Mouse (Mus musculus) hindbrain, embryonic 13.5 days (tissue): Measurements from ENCODE around the gene Milr1. TPM values are rescaled to one million over a fixed set of nuclear protein-coding genes. Genes with fewer than 3 reads are reported as not detected.
A peak's percentile ranks its signal among the peaks of the same experiment; 100 is the strongest.
"Not testable (repeated sequence)": the region's sequence is repeated elsewhere in the genome, so short reads cannot be mapped to it uniquely, and the experiment has no call there.

Experiments
- ATAC-seq: fragments of 200-750 bp; cut with Nextera tagmentation; 2 replicates; pipeline ENCODE4 v1.8.0; 2017; ENCODE audit warnings: moderate TSS enrichment; ENCODE audit not compliant: low FRiP score
- H3K27ac ChIP-seq: fragments of 300-500 bp; sonication (generic); 2 replicates; pipeline ENCODE4 v1.5.1; 2015; ENCODE audit warnings: inconsistent platforms, mild to moderate bottlenecking, moderate library complexity
- H3K27me3 ChIP-seq: fragments of 300-500 bp; sonication (generic); 2 replicates; pipeline ENCODE4 v1.6.1; 2015; ENCODE audit warnings: mild to moderate bottlenecking, inconsistent platforms
- H3K36me3 ChIP-seq: fragments of 300-500 bp; sonication (generic); 2 replicates; pipeline ENCODE4 v1.6.1; 2015; ENCODE audit warnings: mild to moderate bottlenecking, inconsistent platforms
- H3K4me1 ChIP-seq: fragments of 300-500 bp; sonication (generic); replicated peaks from 2 replicates; pipeline ENCODE4 v1.6.1; 2015; ENCODE audit warnings: inconsistent platforms
- H3K4me2 ChIP-seq: fragments of 300-500 bp; sonication (generic); 2 replicates; pipeline ENCODE4 v1.6.1; 2015; ENCODE audit warnings: inconsistent platforms, mild to moderate bottlenecking, moderate library complexity
- H3K4me3 ChIP-seq: fragments of 300-500 bp; sonication (generic); 2 replicates; pipeline ENCODE4 v1.5.1; 2015; ENCODE audit warnings: mild to moderate bottlenecking, inconsistent platforms
- H3K9ac ChIP-seq: fragments of 300-500 bp; sonication (generic); 2 replicates; pipeline ENCODE4 v1.6.1; 2015; ENCODE audit warnings: mild to moderate bottlenecking, inconsistent platforms
- H3K9me3 ChIP-seq: fragments of 300-500 bp; sonication (generic); 2 replicates; pipeline ENCODE4 v1.6.1; 2016; ENCODE audit warnings: inconsistent platforms
- WGBS: fragments of 180-500 bp; shearing (Covaris S2); methylation state at CpG from one replicate; pipeline ENCODE4 v1.1.7; 2015; 5-methylcytosine and 5-hydroxymethylcytosine counted together
- polyA plus RNA-seq: library from polyadenylated mRNA; unstranded; fragments of >200 nt; fragmentation: Nextera tagmentation; extraction: Ambion mirVana; gene quantifications from 2 replicates; pipeline ENCODE4 v1.2.1, GENCODE M21; 2015

Milr1 gene
- polyA plus RNA-seq, 1 experiment from 2014 or later = 1.3 TPM

DNA sequence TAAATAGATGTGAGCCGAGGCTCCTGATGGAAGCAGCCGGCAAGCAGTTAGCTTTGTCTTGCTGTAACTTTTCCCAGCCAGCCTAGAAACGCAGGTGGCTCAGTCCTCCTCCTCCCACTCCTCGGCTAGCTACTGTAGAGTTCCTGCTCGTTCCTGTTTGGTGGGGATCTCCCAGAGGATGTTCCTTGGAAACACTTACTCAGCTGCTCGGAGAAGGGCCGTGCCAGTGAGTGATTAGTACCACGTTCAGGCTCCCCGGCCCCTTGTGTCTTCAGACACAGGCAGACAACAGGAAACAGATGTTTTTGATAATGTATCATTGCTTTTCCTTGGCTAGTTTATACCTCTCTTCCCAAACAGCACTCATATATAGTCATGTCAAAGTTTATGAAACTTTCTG lies 44.7 kb downstream of the Milr1 start:
- 68% methylated on average over 9 of the region's 9 CpGs for WGBS
- no peaks in the 10 kb centered on the region for H3K9me3 ChIP-seq
- H3K36me3 ChIP-seq = peaks cover 75% of the 10 kb centered on the region
- no peaks in the 10 kb centered on the region for H3K27me3 ChIP-seq
- H3K27ac ChIP-seq = no peak overlapping the region
- no peak overlapping the region for H3K4me3 ChIP-seq
- peaks cover 8% of the 10 kb centered on the region for H3K4me1 ChIP-seq
- no peak for ATAC-seq
- no peak overlapping the region for H3K9ac ChIP-seq
- H3K4me2 ChIP-seq = no peak overlapping the region

DNA sequence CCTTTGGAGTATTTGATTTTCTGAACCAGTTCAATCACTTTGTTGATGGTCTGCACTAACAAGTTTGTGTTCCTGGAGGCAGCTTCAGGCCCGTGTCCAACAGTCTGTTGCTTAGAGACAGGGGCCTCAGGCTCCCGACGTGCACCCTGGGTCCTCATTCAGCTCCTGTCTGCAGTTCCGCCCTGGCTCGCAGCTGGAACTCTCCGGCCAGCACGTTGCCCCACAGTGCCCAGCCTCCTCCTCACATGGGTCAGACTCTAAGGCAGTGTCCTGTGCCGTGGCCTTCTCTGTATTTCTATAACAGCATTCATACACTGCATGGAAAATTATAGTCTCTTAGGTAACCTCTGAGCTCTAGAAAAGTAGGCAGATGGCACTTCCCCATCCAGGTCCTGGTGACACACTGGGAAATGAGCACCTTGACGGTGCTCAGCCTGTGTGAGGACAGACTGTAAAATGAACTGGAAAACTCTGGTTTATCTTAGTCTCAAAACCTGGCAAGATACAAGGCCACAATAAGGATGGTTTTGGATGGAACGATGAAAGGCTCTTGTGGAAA lies 51.1 kb downstream of the Milr1 start:
- 84% methylated on average over 10 of the region's 10 CpGs for WGBS
- Histone ChIP-seq H3K4me2 (no peak overlapping the region), H3K36me3 (peaks cover 85% of the 10 kb centered on the region), H3K4me1 (no peaks in the 10 kb centered on the region), H3K4me3 (no peak overlapping the region), H3K9me3 (no peaks in the 10 kb centered on the region), H3K9ac (no peak overlapping the region), H3K27ac (no peak overlapping the region), H3K27me3 (no peaks in the 10 kb centered on the region)
- ATAC-seq = no peak

DNA sequence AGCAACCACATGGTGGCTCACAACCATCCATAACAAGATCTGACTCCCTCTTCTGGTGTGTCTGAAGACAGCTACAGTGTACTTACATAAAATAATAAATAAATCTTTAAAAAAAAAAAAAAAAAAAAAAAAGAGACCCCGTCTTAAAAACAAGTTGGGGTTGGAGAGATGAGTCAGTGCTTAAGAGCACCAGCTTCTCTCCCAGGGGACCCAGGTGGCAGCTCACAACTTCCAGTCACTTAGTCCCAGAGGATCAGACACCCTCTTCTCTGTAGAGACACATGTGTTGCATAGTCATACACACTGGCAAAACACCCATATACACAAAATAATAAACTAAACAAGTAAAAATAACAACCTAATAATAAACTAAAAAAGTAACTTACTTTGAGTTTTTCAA lies 56.4 kb downstream of the Milr1 start:
- not testable (repeated sequence) for H3K27ac ChIP-seq, H3K9me3 ChIP-seq, ATAC-seq, H3K4me1 ChIP-seq, H3K9ac ChIP-seq, H3K4me2 ChIP-seq, H3K27me3 ChIP-seq, H3K4me3 ChIP-seq
- H3K36me3 ChIP-seq = peaks cover 72% of the 10 kb centered on the region
- WGBS = 100% methylated on average over 1 of the region's 1 CpGs

DNA sequence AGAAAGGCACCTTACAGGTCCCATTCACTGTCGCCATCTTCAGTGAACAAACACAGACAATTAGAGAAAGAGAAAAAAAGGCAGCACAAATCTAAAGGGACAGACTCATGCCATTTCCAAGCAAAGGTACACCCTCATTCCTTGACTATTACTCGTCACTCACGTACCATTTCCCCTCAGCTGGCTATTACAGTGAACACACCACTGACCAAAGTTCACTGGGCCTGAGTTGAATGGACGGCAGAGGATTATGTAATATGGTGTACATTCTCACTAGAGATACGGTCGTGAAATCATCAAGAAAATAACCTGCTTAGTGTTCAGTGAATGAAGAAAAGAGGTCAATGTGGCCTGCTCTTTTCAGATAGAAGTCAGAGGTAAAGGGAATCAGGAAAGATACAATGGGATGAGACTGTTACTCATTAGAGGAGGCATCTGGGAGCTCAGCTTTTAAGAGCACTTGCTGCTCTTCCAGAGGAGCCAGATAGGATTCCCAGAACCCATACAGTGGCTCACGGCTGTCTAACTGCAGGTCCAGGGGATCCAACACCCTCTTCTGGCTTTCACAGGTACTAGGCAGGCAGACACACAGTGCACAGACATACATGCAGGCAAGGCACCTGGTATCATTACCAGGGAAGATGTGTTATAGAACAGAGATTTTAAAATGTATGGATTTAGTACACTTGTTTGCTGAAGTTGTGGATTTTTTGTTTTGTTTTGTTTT lies 61.5 kb downstream of the Milr1 start:
- no peaks in the 10 kb centered on the region for H3K27me3 ChIP-seq
- no peak for ATAC-seq
- no peaks in the 10 kb centered on the region; the same call in 1 of the 2 replicates for H3K4me1 ChIP-seq
- no peak overlapping the region for H3K9ac ChIP-seq
- no peaks in the 10 kb centered on the region for H3K9me3 ChIP-seq
- H3K36me3 ChIP-seq = peaks cover 88% of the 10 kb centered on the region
- 93% methylated on average over 7 of the region's 7 CpGs for WGBS
- no peak overlapping the region for H3K4me3 ChIP-seq
- no peak overlapping the region for H3K4me2 ChIP-seq
- H3K27ac ChIP-seq = no peak overlapping the region

DNA sequence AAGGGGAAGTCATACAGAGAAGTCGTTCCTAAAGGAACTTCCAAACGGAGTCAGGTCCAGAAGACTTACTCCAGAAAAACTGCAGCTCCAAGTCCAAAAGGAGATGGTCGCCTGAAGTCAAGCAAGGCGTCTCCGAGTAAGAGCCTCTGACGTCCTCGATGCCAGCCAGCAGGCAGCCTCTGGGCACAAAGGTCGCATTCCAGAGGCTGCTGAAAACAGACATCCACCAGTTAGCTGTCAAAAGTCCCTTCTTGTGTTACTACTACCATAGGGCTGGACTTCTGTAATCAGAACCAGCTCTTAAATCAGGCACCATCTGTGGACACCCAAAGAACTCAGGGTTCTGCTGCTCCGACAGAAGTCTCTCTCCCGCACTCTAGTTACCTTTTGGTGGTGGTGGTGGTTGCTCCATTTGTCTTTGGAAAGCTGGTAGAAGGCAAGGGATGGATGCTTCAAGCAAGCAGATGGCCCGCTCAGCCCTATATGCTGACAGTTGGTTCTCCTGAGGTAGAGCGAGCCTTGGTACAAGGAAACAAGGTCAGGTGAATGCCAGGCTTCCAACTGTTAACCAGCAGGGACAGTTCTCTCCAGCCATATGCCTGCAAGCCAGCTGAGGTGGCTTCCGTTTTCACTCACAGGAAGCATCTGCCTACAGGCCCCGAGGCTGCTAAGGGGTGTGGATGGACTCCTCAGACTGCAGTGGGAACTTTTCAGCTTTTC lies 63.7 kb downstream of the Milr1 start:
- no peak overlapping the region for H3K9ac ChIP-seq
- no peaks in the 10 kb centered on the region for H3K27me3 ChIP-seq
- peaks cover 93% of the 10 kb centered on the region for H3K36me3 ChIP-seq
- no peak overlapping the region for H3K27ac ChIP-seq
- H3K9me3 ChIP-seq = no peaks in the 10 kb centered on the region
- H3K4me3 ChIP-seq = no peak overlapping the region
- no peak overlapping the region for H3K4me2 ChIP-seq
- peaks cover 13% of the 10 kb centered on the region for H3K4me1 ChIP-seq
- 78% methylated on average over 14 of the region's 14 CpGs for WGBS
- no peak for ATAC-seq

DNA sequence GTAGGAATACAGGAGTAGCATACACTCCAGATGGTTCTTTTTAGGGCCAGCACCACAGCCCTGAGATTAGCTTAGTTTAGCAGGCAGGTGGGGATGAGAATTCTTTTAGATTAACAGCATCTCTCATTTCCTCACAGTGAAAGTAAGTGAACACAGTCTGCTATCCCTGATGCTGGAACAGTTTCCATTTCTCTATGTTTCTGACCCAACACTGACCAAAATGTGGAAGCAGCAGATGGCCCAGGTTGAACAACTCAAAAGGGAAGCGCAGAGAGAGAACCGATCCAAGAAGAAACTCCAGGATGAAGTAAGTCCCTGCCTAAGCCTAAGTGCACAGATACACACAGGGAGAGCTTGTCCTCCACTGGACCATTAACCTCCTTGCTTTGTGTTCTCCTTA lies 64.3 kb downstream of the Milr1 start:
- no peak overlapping the region for H3K4me2 ChIP-seq
- H3K9ac ChIP-seq = no peak overlapping the region
- peaks cover 90% of the 10 kb centered on the region for H3K36me3 ChIP-seq
- H3K4me3 ChIP-seq = no peak overlapping the region
- 97% methylated on average over 2 of the region's 2 CpGs for WGBS
- H3K4me1 ChIP-seq = peaks cover 13% of the 10 kb centered on the region
- H3K9me3 ChIP-seq = no peaks in the 10 kb centered on the region
- no peak for ATAC-seq
- no peaks in the 10 kb centered on the region for H3K27me3 ChIP-seq
- H3K27ac ChIP-seq = no peak overlapping the region

DNA sequence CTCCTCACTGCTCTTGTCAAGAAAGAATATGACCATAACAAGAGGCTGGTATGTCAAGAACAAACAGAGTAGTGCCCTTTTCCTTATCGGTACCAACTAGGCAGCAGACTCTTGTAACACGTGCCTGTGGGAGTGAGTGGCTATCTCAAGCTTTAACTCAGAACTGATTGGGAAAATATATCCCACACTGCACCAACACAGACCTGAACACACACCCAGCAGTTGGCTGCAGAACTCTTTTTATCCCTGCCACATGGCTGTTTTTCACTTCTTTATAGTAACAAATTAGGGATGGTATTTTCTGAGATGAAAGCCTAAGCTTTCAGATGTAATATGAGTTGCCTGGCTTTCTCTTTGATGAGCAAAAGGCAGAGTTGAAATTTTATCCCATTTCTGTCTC lies 64.7 kb downstream of the Milr1 start:
- peaks cover 13% of the 10 kb centered on the region for H3K4me1 ChIP-seq
- no peak overlapping the region for H3K9ac ChIP-seq
- H3K36me3 ChIP-seq = peaks cover 87% of the 10 kb centered on the region
- WGBS = 95% methylated on average over 2 of the region's 2 CpGs
- ATAC-seq = no peak
- no peak overlapping the region for H3K27ac ChIP-seq
- H3K4me3 ChIP-seq = no peak overlapping the region
- no peak overlapping the region for H3K4me2 ChIP-seq
- no peaks in the 10 kb centered on the region for H3K9me3 ChIP-seq
- no peaks in the 10 kb centered on the region for H3K27me3 ChIP-seq

DNA sequence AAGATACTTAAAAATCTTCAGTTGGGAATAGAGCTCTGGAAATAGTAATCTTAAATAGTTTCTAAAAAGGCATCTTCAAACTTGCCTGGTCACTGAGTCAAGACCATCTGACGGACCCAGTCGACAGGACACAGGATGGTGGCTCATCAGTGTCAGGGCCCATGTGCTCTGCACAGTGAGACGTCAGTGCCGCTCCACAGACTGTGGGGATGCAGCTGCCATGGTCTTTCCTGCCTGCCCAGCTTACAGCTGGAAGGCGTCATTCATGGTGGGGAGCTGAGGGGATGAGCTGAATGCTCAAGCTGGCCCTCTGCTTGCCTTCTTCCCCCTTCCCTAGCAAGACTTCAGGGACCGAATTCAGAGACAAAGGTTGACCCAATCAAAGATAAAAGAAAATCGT lies 65.3 kb downstream of the Milr1 start:
- Histone ChIP-seq H3K36me3 (peaks cover 85% of the 10 kb centered on the region), H3K9me3 (no peaks in the 10 kb centered on the region), H3K4me2 (no peak overlapping the region), H3K9ac (no peak overlapping the region), H3K4me1 (peaks cover 13% of the 10 kb centered on the region), H3K4me3 (no peak overlapping the region), H3K27me3 (no peaks in the 10 kb centered on the region), H3K27ac (no peak overlapping the region)
- ATAC-seq = no peak
- WGBS = 86% methylated on average over 7 of the region's 7 CpGs

DNA sequence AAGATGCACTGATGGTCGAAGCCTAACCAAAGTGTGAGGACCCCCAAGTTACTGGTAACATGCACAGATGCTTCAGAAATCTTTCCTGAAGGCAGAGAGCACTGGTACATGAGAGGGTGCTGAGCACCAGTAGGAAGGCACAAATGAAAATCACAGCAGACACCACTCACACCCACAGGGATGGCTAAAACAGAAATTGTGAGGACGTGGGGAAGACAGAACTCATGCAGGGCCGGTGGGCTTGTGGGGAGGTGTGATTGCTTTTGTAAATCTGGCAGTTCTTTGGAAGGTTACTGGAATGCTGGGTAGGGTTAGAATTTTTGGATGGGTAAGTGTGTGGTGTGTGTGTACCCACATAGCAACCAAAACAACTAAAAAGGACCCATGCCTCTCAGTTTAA lies 66.1 kb downstream of the Milr1 start:
- no peak for ATAC-seq
- Histone ChIP-seq H3K36me3 (peaks cover 78% of the 10 kb centered on the region), H3K4me3 (no peak overlapping the region), H3K9ac (no peak overlapping the region), H3K9me3 (no peaks in the 10 kb centered on the region), H3K4me1 (peaks cover 13% of the 10 kb centered on the region), H3K27me3 (no peaks in the 10 kb centered on the region), H3K4me2 (no peak overlapping the region), H3K27ac (no peak overlapping the region; the same call in none of the 2 replicates)
- 85% methylated on average over 3 of the region's 3 CpGs for WGBS

DNA sequence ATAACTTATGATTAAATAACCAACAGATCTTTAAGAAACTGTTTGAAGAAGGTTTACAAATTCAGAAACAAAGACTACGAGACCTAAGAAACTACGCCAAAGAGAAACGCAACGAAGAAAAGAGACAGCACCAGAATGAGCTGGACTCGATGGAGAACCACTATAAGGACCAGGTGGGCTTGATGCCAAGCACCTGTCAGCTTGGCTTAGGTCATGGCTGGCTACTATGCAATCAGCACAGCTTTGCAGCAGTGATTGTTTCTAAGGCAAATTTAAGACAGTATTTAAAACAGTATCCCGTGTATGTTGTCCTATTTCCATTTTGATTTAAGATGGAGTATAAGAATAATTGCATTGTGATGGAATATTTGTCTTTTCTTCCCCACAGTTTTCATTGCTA lies 66.8 kb downstream of the Milr1 start:
- no peak overlapping the region for H3K4me3 ChIP-seq
- no peak overlapping the region for H3K4me2 ChIP-seq
- no peak overlapping the region for H3K9ac ChIP-seq
- H3K27ac ChIP-seq = peak overlapping the region; percentile 53
- ATAC-seq = no peak
- peaks cover 13% of the 10 kb centered on the region for H3K4me1 ChIP-seq
- no peaks in the 10 kb centered on the region for H3K9me3 ChIP-seq
- H3K36me3 ChIP-seq = peaks cover 78% of the 10 kb centered on the region
- no peaks in the 10 kb centered on the region for H3K27me3 ChIP-seq
- 93% methylated on average over 6 of the region's 6 CpGs for WGBS

DNA sequence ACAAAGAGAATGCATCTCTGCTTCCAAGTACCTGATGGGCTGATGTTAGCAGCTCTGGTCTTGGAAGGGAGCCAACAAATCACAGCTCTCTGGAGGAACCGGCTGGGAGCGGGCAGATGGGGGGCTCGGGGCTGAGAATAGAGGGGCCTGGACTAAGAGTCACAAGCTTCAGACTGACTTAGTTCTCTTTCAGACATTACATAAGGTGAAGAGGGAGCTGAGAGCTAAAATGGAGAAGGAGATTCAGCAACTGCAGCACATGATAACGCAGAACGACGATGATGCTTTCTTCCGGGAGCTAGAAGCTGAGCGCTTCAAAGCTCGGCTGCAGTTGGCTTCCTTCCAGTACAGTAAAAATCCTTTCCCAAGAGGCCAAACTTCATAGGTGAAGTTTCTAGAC lies 67.3 kb downstream of the Milr1 start:
- Histone ChIP-seq H3K4me2 (no peak overlapping the region), H3K36me3 (peaks cover 76% of the 10 kb centered on the region), H3K4me1 (peaks cover 13% of the 10 kb centered on the region), H3K9me3 (no peaks in the 10 kb centered on the region), H3K27ac (peak overlapping the region; percentile 53; the same call in 1 of the 2 replicates), H3K9ac (no peak overlapping the region), H3K27me3 (no peaks in the 10 kb centered on the region), H3K4me3 (no peak overlapping the region)
- ATAC-seq = 0 out of 2 replicates have a peak, but pooled peaks have one; percentile 63
- 62% methylated on average over 9 of the region's 9 CpGs for WGBS
